Mouse (Mus musculus) brain, embryonic 14.5 days (tissue): Measurements from ENCODE around the gene Tmem86a.

Experiments
- CTCF ChIP-seq: fragments of 200-500 bp; IDR thresholded peaks from 2 replicates; pipeline ENCODE4 v1.5.1; 2012; ENCODE audit warnings: inconsistent platforms, mild to moderate bottlenecking, moderate library complexity, borderline replicate concordance; ENCODE audit not compliant: insufficient read depth, insufficient read length; ENCODE audit errors: extremely low read depth
- POLR2A ChIP-seq: fragments of 200-500 bp; IDR thresholded peaks from 2 replicates; pipeline ENCODE4 v1.6.1; 2012; ENCODE audit warnings: mild to moderate bottlenecking, inconsistent platforms, borderline replicate concordance; ENCODE audit not compliant: poor library complexity, insufficient read depth, insufficient read length, severe bottlenecking; ENCODE audit errors: extremely low read depth

- TF ChIP-seq CTCF (no peak), POLR2A (no peak)
Measured at GRCm38 (mm10) chr7:47019641-47020040, 30.8 kb upstream of the Tmem86a start.
